Comparison of ENCODE assay signal across 25 mouse cellular contexts in genomic region chr14:82244891-82245290, GRCm38 (mm10).
DNase-seq lines count a peak whose midpoint lies in the region; ATAC-seq and TF ChIP-seq lines count a peak whose summit lies in the region.
"Had no signal": no experiment of that assay in that cellular context is flagged by ENCODE, and none has a peak within 500 bp of the region (broad histone marks: within the 10 kb centered on the region; RNA-seq: fewer than 3 reads in every experiment).

No protein-coding gene starts in this region.

- DNase-seq in frontal cortex, postnatal 14 days (ENCODE audit: low spot score in 2 of 2): no peak
- no peak for DNase-seq in left cerebral cortex, adult 2 months (ENCODE audit: extremely low spot score in 1 of 2, low spot score in 2 of 2)
- no peak for DNase-seq in left cerebral cortex, postnatal 4 days
- peak; percentile 54 for DNase-seq in brain, adult 2 months (ENCODE audit: low read depth, low spot score)
- DNase-seq: adrenal gland, adult 8-10 months; adrenal gland, postnatal 14 days; adrenal gland, postnatal 36 days; B cell, adult 2 months; cerebellum, adult 11 months; cerebellum, adult 18-20 months; cerebellum, adult 8-10 months; cerebellum, adult 9-11 months; cerebellum, postnatal 14 days; cerebellum, postnatal 36 days; embryo, embryonic 11 days; forebrain, postnatal 0 days had no signal

- intact Hi-C loops in left cerebral cortex, adult 2 months (cut with DNase I): no loop called here
- intact Hi-C loops in left cerebral cortex, postnatal 4 days (cut with DNase I): no loop called here

- H3K27ac ChIP-seq in left cerebral cortex, adult 2 months: peak overlapping the region; percentile 28; the same call in 1 of the 2 replicates
- H3K27ac ChIP-seq: embryonic facial prominence, embryonic 13.5 days; embryonic facial prominence, embryonic 15.5 days; forebrain, embryonic 13.5 days; forebrain, embryonic 15.5 days had no signal

- peak; percentile 100 for ATAC-seq in frontal cortex, adult (ENCODE audit: low TSS enrichment)
- ATAC-seq in granulocyte monocyte progenitor cell, adult 5-6 weeks (replicated peaks; ENCODE audit: poor library complexity, severe bottlenecking): no peak
- ATAC-seq: activated CD4-positive, CD25-positive, alpha-beta regulatory T cell, adult 4 months; CD4-positive, CD25-positive, alpha-beta regulatory T cell, adult 4 months; forebrain, embryonic 13.5 days; forebrain, embryonic 15.5 days; forebrain, postnatal 0 days; Patski had no signal

- H3K4me3 ChIP-seq in left cerebral cortex, adult 2 months: no peak overlapping the region
- H3K4me3 ChIP-seq: embryonic facial prominence, embryonic 13.5 days; embryonic facial prominence, embryonic 15.5 days; forebrain, embryonic 13.5 days; forebrain, embryonic 15.5 days had no signal

- no peak for TF ChIP-seq CTCF in left cerebral cortex, adult 2 months (IDR thresholded peaks at IDR 0.05)
